Mouse (Mus musculus): Measurements from ENCODE around the gene Nfkbil1. TPM values are rescaled to one million over a fixed set of nuclear protein-coding genes. Genes with fewer than 3 reads are reported as not detected.

Gene Nfkbil1
- polyA plus RNA-seq, 1 experiment from 2014 or later = 11.8 TPM

GRCm38 (mm10) chr17:35232659-35233058 is 2.9 kb downstream of the Nfkbil1 start:
- ATAC-seq (ENCODE audit: insufficient number of reproducible peaks, low FRiP score, low TSS enrichment, low read depth) = no peak
- Histone ChIP-seq H3K27ac (peak overlapping the region; percentile 75), H3K27me3 (no peaks in the 10 kb centered on the region), H3K4me2 (0 out of 2 replicates have a peak overlapping the region, but pooled peaks have one; percentile 7), H3K4me3 (no peak overlapping the region), H3K9ac (no peak overlapping the region), H3K9me3 (no peaks in the 10 kb centered on the region), H3K36me3 (peaks cover 37% of the 10 kb centered on the region), H3K4me1 (peaks cover 34% of the 10 kb centered on the region)
- WGBS = 79% methylated on average over 5 of the region's 5 CpGs

DNA sequence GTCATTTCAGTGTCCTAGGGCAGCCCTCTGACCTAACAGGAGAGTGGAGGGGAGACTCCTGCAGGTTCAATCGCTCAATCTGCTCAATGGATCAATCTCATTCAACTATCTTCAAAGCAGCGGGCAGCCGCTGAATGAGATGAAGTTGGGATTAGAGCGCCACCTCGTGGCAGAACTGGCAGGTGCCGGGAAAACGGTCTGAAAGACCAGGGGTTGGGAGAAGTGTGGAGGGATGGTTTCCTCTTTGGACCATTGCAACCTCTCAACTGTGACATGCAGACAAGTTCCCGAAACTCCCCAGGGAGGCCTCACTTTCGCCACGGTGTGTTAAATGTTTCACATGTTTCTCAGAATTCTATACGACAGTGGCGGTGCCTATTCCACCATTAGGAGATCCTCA is 3.5 kb downstream of the Nfkbil1 start:
- Histone ChIP-seq H3K4me2 (no peak overlapping the region), H3K9ac (no peak overlapping the region), H3K27me3 (no peaks in the 10 kb centered on the region), H3K4me1 (peaks cover 34% of the 10 kb centered on the region), H3K9me3 (no peaks in the 10 kb centered on the region), H3K36me3 (peaks cover 43% of the 10 kb centered on the region), H3K4me3 (no peak overlapping the region), H3K27ac (no peak overlapping the region)
- ATAC-seq (ENCODE audit: insufficient number of reproducible peaks, low FRiP score, low TSS enrichment, low read depth) = no peak
- WGBS = 13% methylated on average over 12 of the region's 12 CpGs

DNA sequence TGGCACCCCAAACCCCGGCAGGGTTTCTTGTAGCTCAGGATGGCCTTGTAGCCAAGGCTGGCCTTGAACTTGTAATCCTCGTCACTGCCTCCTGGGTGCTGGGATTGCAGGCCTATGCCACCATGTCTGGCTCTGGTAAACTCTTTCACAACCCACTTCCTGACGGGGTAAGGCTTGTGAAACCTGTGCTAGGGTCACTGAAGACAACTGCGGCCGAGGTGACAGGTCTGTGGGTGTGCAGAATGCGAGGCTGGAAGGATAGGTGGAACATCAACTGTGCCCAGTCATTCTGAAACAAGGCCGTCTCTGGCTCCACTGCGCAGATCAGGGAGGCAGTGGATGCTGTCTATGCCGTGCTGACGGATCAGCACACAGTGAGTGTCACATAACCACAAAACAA is 4.6 kb downstream of the Nfkbil1 start:
- Histone ChIP-seq H3K27ac (no peak overlapping the region), H3K9me3 (no peaks in the 10 kb centered on the region), H3K4me1 (peaks cover 27% of the 10 kb centered on the region), H3K4me3 (no peak overlapping the region), H3K4me2 (no peak overlapping the region), H3K9ac (no peak overlapping the region), H3K36me3 (peaks cover 49% of the 10 kb centered on the region), H3K27me3 (no peaks in the 10 kb centered on the region)
- ATAC-seq (ENCODE audit: insufficient number of reproducible peaks, low FRiP score, low TSS enrichment, low read depth) = no peak
- whole genome bisulfite sequencing = 94% methylated on average over 10 of the region's 10 CpGs

DNA sequence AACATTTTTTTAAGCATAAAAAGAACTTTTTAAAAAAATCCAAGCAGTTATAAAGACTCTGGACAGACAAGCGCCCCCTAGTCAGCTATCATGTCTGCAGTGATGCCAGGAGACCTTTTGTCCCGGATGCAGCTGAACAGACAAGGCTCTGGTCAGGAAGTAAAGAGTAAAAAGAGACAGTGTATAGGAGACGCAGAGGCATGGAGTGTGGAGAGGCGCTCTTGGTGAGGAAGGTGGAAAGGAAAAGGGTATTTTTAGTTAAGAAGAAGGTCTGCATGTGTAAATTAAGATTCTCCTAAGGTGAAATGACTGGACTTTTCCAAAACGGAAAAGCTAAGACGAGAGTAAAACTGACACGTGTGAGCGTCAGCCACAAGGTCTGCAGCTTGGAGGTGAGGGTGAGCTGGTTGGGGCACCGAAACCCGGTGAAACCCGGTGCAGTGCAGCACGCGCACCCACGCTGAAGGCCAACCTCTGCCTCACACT is 9.0 kb downstream of the Nfkbil1 start:
- Histone ChIP-seq H3K9me3 (no peaks in the 10 kb centered on the region), H3K9ac (no peak overlapping the region), H3K27ac (no peak overlapping the region), H3K4me2 (no peak overlapping the region), H3K4me1 (0 out of 2 replicates have a peak, but pooled peaks cover under 1% of the 10 kb centered on the region), H3K4me3 (no peak overlapping the region), H3K27me3 (no peaks in the 10 kb centered on the region), H3K36me3 (peaks cover 52% of the 10 kb centered on the region)
- no peak for ATAC-seq (ENCODE audit: insufficient number of reproducible peaks, low FRiP score, low TSS enrichment, low read depth)
- WGBS = 83% methylated on average over 14 of the region's 14 CpGs

DNA sequence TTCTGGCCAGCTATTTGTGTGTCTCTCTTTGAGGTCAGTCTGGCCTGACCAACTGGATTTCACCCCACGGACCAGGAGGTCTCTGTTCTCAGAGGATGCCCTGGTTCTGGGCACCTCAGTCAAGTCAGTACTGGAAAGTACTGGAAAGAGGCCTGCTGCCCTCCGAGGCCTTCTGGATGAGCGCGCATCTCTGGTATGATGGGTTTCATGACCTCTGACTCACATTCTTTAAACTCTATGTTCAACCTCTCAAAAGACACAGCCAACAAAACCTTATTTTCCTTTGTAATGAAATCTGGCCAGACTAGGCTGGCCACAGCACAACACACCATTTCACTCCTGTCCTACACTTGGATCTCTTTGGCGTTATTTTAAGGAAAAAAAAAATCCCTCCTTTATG is 10.1 kb downstream of the Nfkbil1 start:
- Histone ChIP-seq H3K4me2 (no peak overlapping the region), H3K4me3 (no peak overlapping the region), H3K27me3 (no peaks in the 10 kb centered on the region), H3K9ac (no peak overlapping the region), H3K9me3 (no peaks in the 10 kb centered on the region), H3K36me3 (peaks cover 45% of the 10 kb centered on the region), H3K4me1 (0 out of 2 replicates have a peak, but pooled peaks cover 1% of the 10 kb centered on the region), H3K27ac (no peak overlapping the region)
- 91% methylated on average over 5 of the region's 5 CpGs for WGBS
- ATAC-seq (ENCODE audit: insufficient number of reproducible peaks, low FRiP score, low TSS enrichment, low read depth) = no peak

- 95% methylated on average over 4 of the region's 4 CpGs for WGBS
- H3K4me3 ChIP-seq = no peak overlapping the region
- H3K36me3 ChIP-seq = peaks cover 48% of the 10 kb centered on the region
- H3K4me2 ChIP-seq = no peak overlapping the region
- H3K27ac ChIP-seq = no peak overlapping the region
- ATAC-seq (ENCODE audit: insufficient number of reproducible peaks, low FRiP score, low TSS enrichment, low read depth) = no peak
- no peak overlapping the region for H3K9ac ChIP-seq
- H3K4me1 ChIP-seq = 0 out of 2 replicates have a peak, but pooled peaks cover 6% of the 10 kb centered on the region
- no peaks in the 10 kb centered on the region for H3K9me3 ChIP-seq
- no peaks in the 10 kb centered on the region for H3K27me3 ChIP-seq
Measured at GRCm38 (mm10) chr17:35224641-35225040, 11.0 kb downstream of the Nfkbil1 start.

DNA sequence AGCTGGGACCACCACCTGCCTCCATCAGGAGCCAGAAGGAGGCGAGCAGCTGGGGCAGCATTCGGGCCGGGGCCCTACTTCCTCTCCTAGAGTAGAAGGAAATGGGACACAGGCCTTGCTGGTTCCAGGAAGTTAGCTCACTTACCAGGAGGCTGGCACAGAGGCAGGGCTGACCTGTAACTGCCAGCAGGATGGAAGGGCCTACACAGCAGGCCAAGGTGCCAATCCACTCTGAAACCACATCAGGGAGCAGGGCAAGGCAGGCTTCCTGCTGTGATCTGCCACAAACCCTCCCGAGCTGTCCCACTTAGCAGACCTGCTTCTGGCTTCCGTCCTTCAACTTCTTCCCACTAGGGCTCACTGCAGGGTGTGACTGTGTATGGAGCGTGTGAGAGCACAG is 13.3 kb downstream of the Nfkbil1 start:
- 0 out of 2 replicates have a peak, but pooled peaks cover 6% of the 10 kb centered on the region for H3K4me1 ChIP-seq
- no peaks in the 10 kb centered on the region for H3K9me3 ChIP-seq
- no peak for ATAC-seq (ENCODE audit: insufficient number of reproducible peaks, low FRiP score, low TSS enrichment, low read depth)
- H3K27ac ChIP-seq = 0 out of 2 replicates have a peak overlapping the region, but pooled peaks have one; percentile 33
- no peak overlapping the region for H3K4me2 ChIP-seq
- H3K4me3 ChIP-seq = no peak overlapping the region
- no peak overlapping the region for H3K9ac ChIP-seq
- H3K36me3 ChIP-seq = peaks cover 26% of the 10 kb centered on the region
- no peaks in the 10 kb centered on the region for H3K27me3 ChIP-seq
- 78% methylated on average over 6 of the region's 6 CpGs for WGBS

GRCm38 (mm10) chr17:35220156-35220952 is 15.2 kb downstream of the Nfkbil1 start, which contains the start of gene Gm16181:
Gene Gm16181 (plus strand): TSS chr17:35220834.
- H3K27me3 ChIP-seq = no peaks in the 10 kb centered on the region
- H3K4me3 ChIP-seq = no peak within 1 kb of the TSS
- 83% methylated on average over 28 of the region's 28 CpGs for WGBS
- H3K4me2 ChIP-seq = no peak within 1 kb of the TSS
- no peak within 1 kb of the TSS for H3K27ac ChIP-seq
- no peak for ATAC-seq (ENCODE audit: insufficient number of reproducible peaks, low FRiP score, low TSS enrichment, low read depth)
- no peaks in the 10 kb centered on the region for H3K9me3 ChIP-seq
- H3K36me3 ChIP-seq = peaks cover 18% of the 10 kb centered on the region
- 0 out of 2 replicates have a peak, but pooled peaks cover 6% of the 10 kb centered on the region for H3K4me1 ChIP-seq
- H3K9ac ChIP-seq = no peak within 1 kb of the TSS

DNA sequence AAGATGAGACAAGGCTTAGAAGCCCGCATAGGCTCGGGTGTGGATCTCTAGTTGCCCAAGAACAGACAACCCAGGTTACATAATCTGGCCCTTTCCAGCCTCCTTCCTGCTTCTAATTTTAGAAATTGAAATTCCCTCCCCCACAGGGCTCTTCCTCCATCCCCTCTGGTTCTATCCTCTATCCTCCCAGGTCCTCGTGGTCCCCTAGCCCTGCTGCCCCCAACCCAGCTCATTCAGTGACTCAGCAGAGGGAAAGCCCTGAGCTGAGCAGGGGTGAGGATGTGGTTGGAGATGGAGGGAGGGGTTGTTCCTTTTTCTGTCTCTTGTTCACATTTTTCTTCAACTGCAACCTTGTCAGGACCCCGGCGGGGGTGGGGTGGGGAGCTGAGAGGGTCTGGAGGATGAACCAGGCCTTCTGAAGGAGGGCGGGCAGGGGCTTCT is 16.0 kb downstream of the Nfkbil1 start:
- WGBS = 81% methylated on average over 6 of the region's 6 CpGs
- H3K36me3 ChIP-seq = peaks cover 13% of the 10 kb centered on the region
- H3K4me2 ChIP-seq = no peak overlapping the region
- no peak overlapping the region for H3K4me3 ChIP-seq
- H3K27ac ChIP-seq = no peak overlapping the region
- H3K27me3 ChIP-seq = no peaks in the 10 kb centered on the region
- H3K9me3 ChIP-seq = no peaks in the 10 kb centered on the region
- 0 out of 2 replicates have a peak, but pooled peaks cover 6% of the 10 kb centered on the region for H3K4me1 ChIP-seq
- ATAC-seq (ENCODE audit: insufficient number of reproducible peaks, low FRiP score, low TSS enrichment, low read depth) = no peak
- no peak overlapping the region for H3K9ac ChIP-seq

- Histone ChIP-seq H3K9ac (no peak overlapping the region), H3K27ac (no peak overlapping the region), H3K4me3 (no peak overlapping the region), H3K27me3 (no peaks in the 10 kb centered on the region), H3K4me2 (no peak overlapping the region), H3K9me3 (no peaks in the 10 kb centered on the region), H3K36me3 (peaks cover 13% of the 10 kb centered on the region), H3K4me1 (0 out of 2 replicates have a peak, but pooled peaks cover 6% of the 10 kb centered on the region)
- ATAC-seq (ENCODE audit: insufficient number of reproducible peaks, low FRiP score, low TSS enrichment, low read depth) = no peak
- 75% methylated on average over 18 of the region's 18 CpGs for WGBS
Measured at GRCm38 (mm10) chr17:35218516-35219193, 16.9 kb downstream of the Nfkbil1 start.

GRCm38 (mm10) chr17:35213071-35213470 is 22.5 kb downstream of the Nfkbil1 start:
- 89% methylated on average over 5 of the region's 5 CpGs for WGBS
- no peak overlapping the region for H3K4me3 ChIP-seq
- H3K4me1 ChIP-seq = no peaks in the 10 kb centered on the region
- no peaks in the 10 kb centered on the region for H3K27me3 ChIP-seq
- no peak overlapping the region for H3K9ac ChIP-seq
- H3K4me2 ChIP-seq = no peak overlapping the region
- H3K36me3 ChIP-seq = no peaks in the 10 kb centered on the region
- ATAC-seq (ENCODE audit: insufficient number of reproducible peaks, low FRiP score, low TSS enrichment, low read depth) = no peak
- H3K27ac ChIP-seq = no peak overlapping the region
- no peaks in the 10 kb centered on the region for H3K9me3 ChIP-seq

DNA sequence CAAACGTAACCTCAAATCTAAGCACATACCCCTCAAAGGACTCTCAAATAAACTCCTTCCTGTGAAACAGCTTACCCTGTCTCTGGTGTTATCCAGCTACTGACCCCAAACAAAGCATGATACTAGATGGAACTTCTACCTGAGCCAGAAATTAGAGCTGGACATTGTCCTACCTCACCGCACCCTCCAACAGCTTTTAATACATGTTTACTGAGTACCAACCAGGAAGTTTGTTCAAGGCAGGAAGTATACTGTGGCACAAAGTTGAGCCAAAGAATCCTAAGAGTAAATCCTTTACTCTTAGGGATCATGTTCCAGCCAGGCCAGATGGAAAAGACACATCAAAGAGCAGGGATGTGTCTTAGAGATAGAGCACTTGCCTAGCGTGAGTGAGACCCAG is 25.0 kb downstream of the Nfkbil1 start:
- WGBS = 57% methylated on average over 3 of the region's 3 CpGs
- Histone ChIP-seq H3K9me3 (no peaks in the 10 kb centered on the region), H3K27me3 (no peaks in the 10 kb centered on the region), H3K4me1 (no peaks in the 10 kb centered on the region), H3K4me3 (no peak overlapping the region), H3K27ac (no peak overlapping the region), H3K4me2 (no peak overlapping the region), H3K36me3 (no peaks in the 10 kb centered on the region), H3K9ac (no peak overlapping the region)
- ATAC-seq (ENCODE audit: insufficient number of reproducible peaks, low FRiP score, low TSS enrichment, low read depth) = no peak
